Mouse (Mus musculus) small intestine, adult 10 weeks (tissue): ENCODE results near the gene Fam3c. TPM values are rescaled to one million over a fixed set of nuclear protein-coding genes. Genes with fewer than 3 reads are reported as not detected.

ENCODE experiments used
- polyA plus RNA-seq: library from polyadenylated mRNA; stranded (reverse); fragments of 350-450 nt; fragmentation: Illumina TruSeq; extraction: RNeasy Lipid Tissue Mini Kit (QIAGEN cat#74804); gene quantifications from one replicate; pipeline ENCODE4 v1.2.3, GENCODE M21; 2014; ENCODE audit warnings: low replicate concordance

Gene Fam3c
- 196 TPM for polyA plus RNA-seq

GRCm38 (mm10) chr6:22356086-22356507 is at the start of gene Fam3c:
Fam3c (minus strand) TSS chr6:22356243.

GRCm38 (mm10) chr6:22288004-22288736 is 67.9 kb downstream of the Fam3c start, which contains the start of gene Wnt16:
Wnt16 (plus strand) TSS chr6:22288227.

Other genes with a start within 250 kb of the Fam3c start
- not detected for gene Wnt16, start 68.0 kb downstream of the Fam3c start, polyA plus RNA-seq